Mouse (Mus musculus): ENCODE measurements at regions not wholly inside any gene's neighbourhood (a gene's known extent, or its start where the extent isn't known, plus 50 kb on each side); places are given as distances from the start of the nearest gene placed in this dataset.

GRCm38 (mm10) chr15:93650009-93650522 lies 54.4 kb upstream of the Prickle1 start:
- DNase-seq (ENCODE audit: low read depth, low spot score) = no peak

- no peak for DNase-seq (ENCODE audit: low read depth, low spot score)
Measured at GRCm38 (mm10) chr15:93648646-93649045, 53.0 kb upstream of the Prickle1 start.

GRCm38 (mm10) chr15:93646820-93647219 lies 51.1 kb upstream of the Prickle1 start:
- no peak for DNase-seq (ENCODE audit: low read depth, low spot score)

GRCm38 (mm10) chr15:93645950-93646349 lies 50.3 kb upstream of the Prickle1 start:
- DNase-seq (ENCODE audit: low read depth, low spot score) = no peak
